Mouse (Mus musculus): ENCODE measurements around the gene Fam227b. TPM values are rescaled to one million over a fixed set of nuclear protein-coding genes. Genes with fewer than 3 reads are reported as not detected.

The Fam227b gene
- not detected for polyA plus RNA-seq (2017; shearing (Covaris generic))

GRCm38 (mm10) chr2:126151855-126152571 lies at the start of gene Fam227b, which contains the start of gene Dtwd1:
Gene Fam227b (minus strand): TSS chr2:126152004.
Gene Dtwd1 (plus strand): TSS chr2:126152141.

GRCm38 (mm10) chr2:126034379-126035005 lies 117.3 kb downstream of the Fam227b start, which contains the start of gene Fgf7:
Gene Fgf7 (plus strand): TSS chr2:126034658.

Other genes with a start within 250 kb of the Fam227b start
- not detected for gene Fgf7, start 117.3 kb downstream of the Fam227b start, polyA plus RNA-seq (2017; shearing (Covaris generic))
- 6.8 TPM for gene Dtwd1, start 137 bp upstream of the Fam227b start, polyA plus RNA-seq (2017; shearing (Covaris generic))
- gene Gm17555, start 63.1 kb upstream of the Fam227b start, polyA plus RNA-seq (2017; shearing (Covaris generic)), result not detected